Mouse (Mus musculus) adrenal gland, adult 10 weeks (tissue): ENCODE results near the gene Pcbd2. TPM values are rescaled to one million over a fixed set of nuclear protein-coding genes. Genes with fewer than 3 reads are reported as not detected.

ENCODE experiments used
- polyA plus RNA-seq: library from polyadenylated mRNA; stranded (reverse); fragments of 350-450 nt; fragmentation: Illumina TruSeq; extraction: RNeasy Lipid Tissue Mini Kit (QIAGEN cat#74804); gene quantifications from one replicate; pipeline ENCODE4 v1.2.3, GENCODE M21; 2014; ENCODE audit warnings: low read depth, low replicate concordance

Pcbd2 gene
- 23.8 TPM for polyA plus RNA-seq

GRCm38 (mm10) chr13:55727120-55727838, at the start of gene Pcbd2:
Gene Pcbd2 (plus strand): TSS chr13:55727368.

GRCm38 (mm10) chr13:55692535-55693242, 34.5 kb upstream of the Pcbd2 start, which contains the start of gene B230219D22Rik:
Gene B230219D22Rik (plus strand): TSS chr13:55693124.

GRCm38 (mm10) chr13:55714501-55715166, 12.5 kb upstream of the Pcbd2 start, which contains the start of gene Txndc15:
Gene Txndc15 (plus strand): TSS chr13:55714650.

GRCm38 (mm10) chr13:55784268-55784667, 57.1 kb downstream of the Pcbd2 start, which contains the start of gene Catsper3:
Gene Catsper3 (plus strand): TSS chr13:55784568.

Other genes with a start within 250 kb of the Pcbd2 start
- gene Dbn1, start 239.3 kb upstream of the Pcbd2 start, polyA plus RNA-seq, result 1.9 TPM
- gene Pdlim7, start 213.7 kb upstream of the Pcbd2 start, polyA plus RNA-seq, result 0.17 TPM
- gene Dok3, start 198.1 kb upstream of the Pcbd2 start, polyA plus RNA-seq, result not detected
- 2.4 TPM for gene Ddx41, start 190.7 kb upstream of the Pcbd2 start, polyA plus RNA-seq
- 4.1 TPM for gene Fam193b, start 156.2 kb upstream of the Pcbd2 start, polyA plus RNA-seq
- 86.5 TPM for gene Tmed9, start 153.6 kb upstream of the Pcbd2 start, polyA plus RNA-seq
- 2.7 TPM for gene B4galt7, start 127.5 kb upstream of the Pcbd2 start, polyA plus RNA-seq
- 48.3 TPM for gene Caml, start 104.4 kb upstream of the Pcbd2 start, polyA plus RNA-seq
- gene Ddx46, start 92.3 kb upstream of the Pcbd2 start, polyA plus RNA-seq, result 69.3 TPM
- gene B230219D22Rik, start 34.2 kb upstream of the Pcbd2 start, polyA plus RNA-seq, result 189 TPM
- 150 TPM for gene Txndc15, start 12.7 kb upstream of the Pcbd2 start, polyA plus RNA-seq
- gene Catsper3, start 57.2 kb downstream of the Pcbd2 start, polyA plus RNA-seq, result not detected
- gene Pitx1, start 108.8 kb downstream of the Pcbd2 start, polyA plus RNA-seq, result not detected